Mouse (Mus musculus) myocyte (in vitro differentiated cells): ENCODE data around the gene Foxl1. TPM values are rescaled to one million over a fixed set of nuclear protein-coding genes. Genes with fewer than 3 reads are reported as not detected.
A peak's percentile ranks its signal among the peaks of the same experiment; 100 is the strongest.

Experiments
- H3K27me3 ChIP-seq: one replicate; pipeline ENCODE4 v1.6.1; 2011; ENCODE audit not compliant: control insufficient read depth, insufficient read depth, insufficient read length
- H3K36me3 ChIP-seq: one replicate; pipeline ENCODE4 v1.6.1; 2011; ENCODE audit not compliant: control insufficient read depth, insufficient read depth
- H3K4me2 ChIP-seq: one replicate; pipeline ENCODE4 v1.6.1; 2011; ENCODE audit warnings: low read depth, control low read depth
- H3K4me3 ChIP-seq: one replicate; pipeline ENCODE4 v1.5.1; 2011; ENCODE audit warnings: mild to moderate bottlenecking, control low read depth, moderate library complexity
- H3K79me2 ChIP-seq: one replicate; pipeline ENCODE4 v1.6.1; 2011; ENCODE audit not compliant: control insufficient read depth, insufficient read depth
- H3ac ChIP-seq: one replicate; pipeline ENCODE4 v1.6.1; 2011; ENCODE audit not compliant: control insufficient read depth, insufficient read length
- CEBPB ChIP-seq: IDR thresholded peaks from 2 replicates; pipeline ENCODE4 v1.6.1; 2011; ENCODE audit warnings: mild to moderate bottlenecking, moderate library complexity; ENCODE audit not compliant: poor library complexity, insufficient read depth, severe bottlenecking
- E2F4 ChIP-seq: IDR thresholded peaks from one replicate; pipeline ENCODE4 v1.6.1; 2011; ENCODE audit warnings: mild to moderate bottlenecking, control low read depth, moderate library complexity; ENCODE audit not compliant: insufficient read depth
- MAX ChIP-seq: IDR thresholded peaks from one replicate; pipeline ENCODE4 v1.6.1; 2011; ENCODE audit warnings: low read depth, mild to moderate bottlenecking, control low read depth
- MYOD1 ChIP-seq, 3 experiments: IDR thresholded peaks; one replicate each; pipeline ENCODE4 v1.6.1; 2011; ENCODE audit warnings: control low read depth in 2 of 3, low read depth in 2 of 3, mild to moderate bottlenecking in 2 of 3, moderate library complexity in 1 of 3; ENCODE audit not compliant: insufficient read length in 2 of 3, control insufficient read depth in 1 of 3
- MYOG ChIP-seq, 3 experiments: IDR thresholded peaks; one replicate each; pipeline ENCODE4 v1.6.1; 2011; ENCODE audit warnings: control low read depth in 2 of 3, low read depth in 2 of 3, mild to moderate bottlenecking in 2 of 3; ENCODE audit not compliant: insufficient read length in 2 of 3, control insufficient read depth in 1 of 3, insufficient read depth in 1 of 3
- POLR2A ChIP-seq: IDR thresholded peaks from one replicate; pipeline ENCODE4 v1.6.1; 2011; ENCODE audit warnings: low read depth, mild to moderate bottlenecking, control low read depth, moderate library complexity; ENCODE audit not compliant: insufficient read length
- POLR2AphosphoS2 ChIP-seq: IDR thresholded peaks from one replicate; pipeline ENCODE4 v1.6.1; 2011; ENCODE audit warnings: low read depth, control low read depth; ENCODE audit not compliant: insufficient read length
- REST ChIP-seq: IDR thresholded peaks from one replicate; pipeline ENCODE4 v1.6.1; 2011; ENCODE audit warnings: mild to moderate bottlenecking, control low read depth, moderate library complexity; ENCODE audit not compliant: insufficient read depth, insufficient read length
- SRF ChIP-seq: IDR thresholded peaks from one replicate; pipeline ENCODE4 v1.6.1; 2011; ENCODE audit warnings: low read depth; ENCODE audit not compliant: control insufficient read depth, insufficient read length
- TCF12 ChIP-seq: IDR thresholded peaks from one replicate; pipeline ENCODE4 v1.6.1; 2011; ENCODE audit warnings: mild to moderate bottlenecking, control low read depth; ENCODE audit not compliant: poor library complexity, insufficient read depth, severe bottlenecking
- TCF3 ChIP-seq: IDR thresholded peaks from one replicate; pipeline ENCODE4 v1.6.1; 2011; ENCODE audit warnings: low read depth, control low read depth; ENCODE audit not compliant: insufficient read length
- USF1 ChIP-seq: IDR thresholded peaks from one replicate; pipeline ENCODE4 v1.6.1; 2011; ENCODE audit warnings: low read depth, mild to moderate bottlenecking, control low read depth, moderate library complexity
- polyA plus RNA-seq: library from polyadenylated mRNA; unstranded; fragments of >200 nt; fragmentation: generic; extraction: Trizol; gene quantifications from one replicate; pipeline ENCODE4 v1.2.1, GENCODE M21; 2012; ENCODE audit warnings: missing spikeins

The Foxl1 gene
- polyA plus RNA-seq, 1 experiment = 2.6 TPM

DNA sequence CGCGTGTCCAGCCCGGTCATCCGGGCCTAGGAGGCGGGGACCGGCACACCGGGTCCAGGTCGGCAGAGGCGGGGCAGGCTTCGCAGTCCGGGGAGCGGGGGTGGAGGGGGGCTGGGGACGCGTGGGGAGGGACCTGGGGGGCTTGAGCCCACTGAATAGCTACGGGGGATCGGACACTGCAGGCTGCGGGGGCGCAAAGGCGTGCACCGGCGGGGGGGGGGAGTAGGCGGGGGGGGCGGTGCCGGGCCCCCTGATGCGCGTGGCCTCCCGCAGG lies 43.9 kb upstream of the Foxl1 start:
- Histone ChIP-seq H3K4me2 (peak overlapping the region; percentile 65), H3K79me2 (no peaks in the 10 kb centered on the region), H3ac (no peak overlapping the region), H3K27me3 (peaks cover 86% of the 10 kb centered on the region), H3K4me3 (no peak overlapping the region), H3K36me3 (no peaks in the 10 kb centered on the region)
- TF ChIP-seq POLR2AphosphoS2 (no peak), MYOD1 (IDR thresholded peaks at IDR 0.05; ENCODE audit: control insufficient read depth in 1 of 3, insufficient read length in 2 of 3, low read depth in 2 of 3) (no peak), MYOG (IDR thresholded peaks at IDR 0.05; ENCODE audit: control insufficient read depth in 1 of 3, insufficient read depth in 1 of 3, insufficient read length in 2 of 3, low read depth in 2 of 3) (no peak), USF1 (no peak), REST (no peak), POLR2A (no peak), MAX (no peak), E2F4 (no peak)

DNA sequence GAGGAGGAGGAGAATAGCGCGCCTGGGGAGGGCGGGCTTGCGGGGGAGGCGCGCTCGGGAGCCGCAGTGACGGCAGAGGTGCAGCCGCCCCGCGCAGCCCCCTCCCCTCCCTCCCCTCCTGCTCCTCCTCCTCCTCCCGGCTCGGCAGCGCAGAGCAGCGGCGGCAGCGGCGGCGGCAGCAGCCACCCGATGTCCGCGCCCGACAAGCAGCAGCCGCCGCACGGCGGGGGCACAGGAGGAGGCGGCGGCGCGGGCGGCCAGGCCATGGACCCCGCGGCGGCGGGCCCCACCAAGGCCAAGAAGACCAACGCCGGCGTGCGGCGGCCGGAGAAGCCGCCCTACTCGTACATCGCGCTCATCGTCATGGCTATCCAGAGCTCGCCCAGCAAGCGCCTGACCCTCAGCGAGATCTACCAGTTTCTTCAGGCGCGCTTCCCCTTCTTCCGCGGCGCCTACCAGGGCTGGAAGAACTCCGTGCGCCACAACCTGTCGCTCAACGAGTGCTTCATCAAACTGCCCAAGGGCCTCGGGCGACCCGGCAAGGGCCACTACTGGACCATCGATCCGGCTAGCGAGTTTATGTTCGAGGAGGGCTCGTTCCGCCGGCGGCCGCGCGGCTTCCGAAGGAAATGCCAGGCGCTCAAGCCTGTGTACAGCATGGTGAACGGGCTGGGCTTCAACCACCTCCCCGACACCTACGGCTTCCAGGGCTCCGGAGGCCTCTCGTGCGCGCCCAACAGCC lies 43.4 kb upstream of the Foxl1 start, which contains the start of gene Foxf1:
Gene Foxf1, plus strand, starts transcription at position 177 of the 742 bp plus-strand sequence.
- Histone ChIP-seq H3K27me3 (peaks cover 91% of the 10 kb centered on the region), H3ac (no peak within 1 kb of the TSS), H3K36me3 (no peaks in the 10 kb centered on the region), H3K4me3 (no peak within 1 kb of the TSS), H3K4me2 (peak within 1 kb of the TSS; percentile 65), H3K79me2 (no peaks in the 10 kb centered on the region)
- TF ChIP-seq MYOD1 (IDR thresholded peaks at IDR 0.05; ENCODE audit: control insufficient read depth in 1 of 3, insufficient read length in 2 of 3, low read depth in 2 of 3) (no peak), USF1 (no peak), TCF3 (no peak), POLR2A (no peak), SRF (no peak), TCF12 (no peak), MAX (no peak), POLR2AphosphoS2 (no peak), REST (no peak), CEBPB (no peak), E2F4 (no peak), MYOG (IDR thresholded peaks at IDR 0.05; ENCODE audit: control insufficient read depth in 1 of 3, insufficient read depth in 1 of 3, insufficient read length in 2 of 3, low read depth in 2 of 3) (no peak)

DNA sequence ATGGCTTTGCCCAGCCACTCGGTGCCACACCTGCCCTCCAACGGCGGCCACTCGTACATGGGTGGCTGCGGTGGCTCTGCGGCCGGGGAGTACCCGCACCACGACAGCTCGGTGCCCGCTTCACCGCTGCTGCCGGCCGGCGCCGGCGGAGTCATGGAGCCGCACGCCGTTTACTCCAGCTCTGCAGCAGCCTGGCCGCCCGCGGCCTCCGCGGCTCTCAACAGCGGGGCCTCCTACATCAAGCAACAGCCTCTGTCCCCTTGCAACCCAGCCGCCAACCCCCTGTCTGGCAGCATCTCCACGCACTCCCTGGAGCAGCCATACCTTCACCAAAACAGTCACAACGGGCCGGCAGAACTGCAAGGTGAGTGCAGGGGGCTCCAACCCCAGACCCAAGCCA lies 42.7 kb upstream of the Foxl1 start:
- Histone ChIP-seq H3K36me3 (no peaks in the 10 kb centered on the region), H3K27me3 (peaks cover 94% of the 10 kb centered on the region), H3K79me2 (no peaks in the 10 kb centered on the region), H3K4me2 (no peak overlapping the region), H3K4me3 (no peak overlapping the region), H3ac (no peak overlapping the region)
- TF ChIP-seq CEBPB = no peak
- TF ChIP-seq REST = no peak
- TF ChIP-seq MYOD1 (IDR thresholded peaks at IDR 0.05; ENCODE audit: control insufficient read depth in 1 of 3, insufficient read length in 2 of 3, low read depth in 2 of 3) = no peak
- no peak for TF ChIP-seq MAX
- TF ChIP-seq USF1 = no peak
- no peak for TF ChIP-seq E2F4

DNA sequence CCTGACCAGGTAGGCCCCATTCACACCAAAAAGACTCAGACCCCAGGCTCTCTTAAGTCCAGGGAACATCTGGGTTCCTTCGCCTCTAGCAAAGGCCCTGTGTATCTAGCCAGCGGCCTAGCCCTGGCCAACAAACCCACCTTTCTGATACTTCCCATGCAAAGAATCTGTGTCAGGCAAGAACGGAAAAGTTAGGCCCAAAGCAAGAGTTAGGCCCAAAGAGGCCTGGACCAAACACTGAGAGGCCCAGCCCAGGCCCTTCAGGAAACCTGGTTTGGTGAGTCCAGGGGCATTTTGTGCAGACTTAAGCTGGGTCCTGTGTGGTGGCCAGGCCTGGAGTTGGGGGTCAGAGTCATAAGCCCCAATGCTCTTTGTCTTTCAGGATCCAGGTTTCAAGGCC lies 42.2 kb upstream of the Foxl1 start:
- no peak overlapping the region for H3K4me3 ChIP-seq
- H3K27me3 ChIP-seq = peaks cover 94% of the 10 kb centered on the region

More for the DNA sequence above, 42.2 kb upstream of the Foxl1 start:
- no peak overlapping the region for H3ac ChIP-seq
- H3K4me2 ChIP-seq = no peak overlapping the region
- TF ChIP-seq E2F4 = no peak
- no peak for TF ChIP-seq TCF3
- TF ChIP-seq POLR2A = no peak
- no peak for TF ChIP-seq SRF
- TF ChIP-seq MYOD1 (IDR thresholded peaks at IDR 0.05; ENCODE audit: control insufficient read depth in 1 of 3, insufficient read length in 2 of 3, low read depth in 2 of 3) = no peak
- no peak for TF ChIP-seq USF1
- no peak for TF ChIP-seq MYOG (IDR thresholded peaks at IDR 0.05; ENCODE audit: control insufficient read depth in 1 of 3, insufficient read depth in 1 of 3, insufficient read length in 2 of 3, low read depth in 2 of 3)
- no peak for TF ChIP-seq REST
- no peak for TF ChIP-seq CEBPB
- no peak for TF ChIP-seq MAX
- H3K79me2 ChIP-seq = no peaks in the 10 kb centered on the region
- no peaks in the 10 kb centered on the region for H3K36me3 ChIP-seq
